Mouse (Mus musculus) hindbrain, embryonic 12.5 days (tissue): ENCODE measurements around the gene Sh2d1b2. TPM values are rescaled to one million over a fixed set of nuclear protein-coding genes. Genes with fewer than 3 reads are reported as not detected.

Source experiments
- ATAC-seq: fragments of 200-750 bp; cut with Nextera tagmentation; 2 replicates; pipeline ENCODE4 v1.8.0; 2017; ENCODE audit warnings: moderate TSS enrichment; ENCODE audit not compliant: low FRiP score
- H3K27ac ChIP-seq: fragments of 300-500 bp; sonication (generic); 2 replicates; pipeline ENCODE4 v1.5.1; 2016; ENCODE audit warnings: mild to moderate bottlenecking
- H3K27me3 ChIP-seq: fragments of 300-500 bp; sonication (generic); 2 replicates; pipeline ENCODE4 v1.6.1; 2016; ENCODE audit warnings: mild to moderate bottlenecking
- H3K36me3 ChIP-seq: fragments of 300-500 bp; sonication (generic); 2 replicates; pipeline ENCODE4 v1.6.1; 2016; ENCODE audit warnings: mild to moderate bottlenecking
- H3K4me1 ChIP-seq: fragments of 300-500 bp; sonication (generic); 2 replicates; pipeline ENCODE4 v1.6.1; 2016
- H3K4me2 ChIP-seq: fragments of 300-500 bp; sonication (generic); replicated peaks from 2 replicates; pipeline ENCODE4 v1.6.1; 2016; ENCODE audit warnings: mild to moderate bottlenecking
- H3K4me3 ChIP-seq: fragments of 300-500 bp; sonication (generic); 2 replicates; pipeline ENCODE4 v1.5.1; 2016; ENCODE audit warnings: mild to moderate bottlenecking
- H3K9ac ChIP-seq: fragments of 300-500 bp; sonication (generic); 2 replicates; pipeline ENCODE4 v1.6.1; 2016; ENCODE audit warnings: mild to moderate bottlenecking, moderate library complexity
- H3K9me3 ChIP-seq: fragments of 300-500 bp; sonication (generic); replicated peaks from 2 replicates; pipeline ENCODE4 v1.6.1; 2016; ENCODE audit warnings: mild to moderate bottlenecking
- WGBS: fragments of 180-500 bp; shearing (Covaris S2); methylation state at CpG from one replicate; pipeline ENCODE4 v1.1.7; 2016; 5-methylcytosine and 5-hydroxymethylcytosine counted together
- polyA plus RNA-seq: library from polyadenylated mRNA; unstranded; fragments of >200 nt; fragmentation: Nextera tagmentation; extraction: Ambion mirVana; gene quantifications from 2 replicates; pipeline ENCODE4 v1.2.1, GENCODE M21; 2016

The Sh2d1b2 gene
- polyA plus RNA-seq, 1 experiment from 2014 or later, result not detected

- no peak overlapping the region for H3K9ac ChIP-seq
- H3K4me3 ChIP-seq, result no peak overlapping the region
- ATAC-seq, result 0 out of 2 replicates have a peak, but pooled peaks have one; percentile 38
- H3K4me2 ChIP-seq, result no peak overlapping the region
- no peaks in the 10 kb centered on the region for H3K27me3 ChIP-seq
- H3K36me3 ChIP-seq, result no peaks in the 10 kb centered on the region
- H3K4me1 ChIP-seq, result no peaks in the 10 kb centered on the region
- 42% methylated on average over 9 of the region's 9 CpGs for WGBS
- no peaks in the 10 kb centered on the region for H3K9me3 ChIP-seq
- no peak overlapping the region for H3K27ac ChIP-seq
Measured at GRCm38 (mm10) chr1:170292239-170292951, 59.8 kb downstream of the Sh2d1b2 start.

GRCm38 (mm10) chr1:170293257-170293656, 60.7 kb downstream of the Sh2d1b2 start:
- Histone ChIP-seq H3K9me3 (no peaks in the 10 kb centered on the region), H3K4me3 (no peak overlapping the region), H3K9ac (no peak overlapping the region), H3K36me3 (no peaks in the 10 kb centered on the region), H3K27ac (no peak overlapping the region), H3K27me3 (no peaks in the 10 kb centered on the region), H3K4me1 (no peaks in the 10 kb centered on the region), H3K4me2 (no peak overlapping the region)
- ATAC-seq, result no peak
- 80% methylated on average over 5 of the region's 5 CpGs for WGBS

GRCm38 (mm10) chr1:170294786-170295570, 62.4 kb downstream of the Sh2d1b2 start:
- 73% methylated on average over 15 of the region's 15 CpGs for WGBS
- Histone ChIP-seq H3K36me3 (no peaks in the 10 kb centered on the region), H3K4me2 (no peak overlapping the region), H3K27me3 (no peaks in the 10 kb centered on the region), H3K27ac (no peak overlapping the region), H3K4me3 (no peak overlapping the region), H3K4me1 (no peaks in the 10 kb centered on the region), H3K9me3 (no peaks in the 10 kb centered on the region), H3K9ac (no peak overlapping the region)
- ATAC-seq, result no peak

GRCm38 (mm10) chr1:170299496-170299895, 66.9 kb downstream of the Sh2d1b2 start:
- Histone ChIP-seq H3K27ac (no peak overlapping the region), H3K27me3 (no peaks in the 10 kb centered on the region)
- WGBS, result 78% methylated on average over 4 of the region's 4 CpGs

GRCm38 (mm10) chr1:170301686-170302085, 69.1 kb downstream of the Sh2d1b2 start:
- Histone ChIP-seq H3K4me3 (no peak overlapping the region), H3K27ac (no peak overlapping the region), H3K9me3 (no peaks in the 10 kb centered on the region), H3K36me3 (no peaks in the 10 kb centered on the region), H3K9ac (no peak overlapping the region), H3K27me3 (no peaks in the 10 kb centered on the region), H3K4me2 (no peak overlapping the region), H3K4me1 (no peaks in the 10 kb centered on the region)
- 95% methylated on average over 9 of the region's 9 CpGs for WGBS
- no peak for ATAC-seq

More at GRCm38 (mm10) chr1:170299496-170299895, 66.9 kb downstream of the Sh2d1b2 start:
- H3K36me3 ChIP-seq, result no peaks in the 10 kb centered on the region
- H3K4me2 ChIP-seq, result no peak overlapping the region
- H3K9ac ChIP-seq, result no peak overlapping the region
- no peaks in the 10 kb centered on the region for H3K4me1 ChIP-seq
- no peaks in the 10 kb centered on the region for H3K9me3 ChIP-seq
- H3K4me3 ChIP-seq, result no peak overlapping the region
- ATAC-seq, result no peak

- H3K36me3 ChIP-seq, result no peaks in the 10 kb centered on the region
- no peak overlapping the region for H3K9ac ChIP-seq
- 73% methylated on average over 6 of the region's 6 CpGs for WGBS
- no peaks in the 10 kb centered on the region for H3K27me3 ChIP-seq
- ATAC-seq, result no peak
- H3K4me2 ChIP-seq, result no peak overlapping the region
- no peak overlapping the region for H3K27ac ChIP-seq
- H3K4me1 ChIP-seq, result no peaks in the 10 kb centered on the region
- H3K9me3 ChIP-seq, result no peaks in the 10 kb centered on the region
- H3K4me3 ChIP-seq, result no peak overlapping the region
Measured at GRCm38 (mm10) chr1:170302456-170302855, 69.9 kb downstream of the Sh2d1b2 start.

GRCm38 (mm10) chr1:170303103-170303502, 70.6 kb downstream of the Sh2d1b2 start:
- no peaks in the 10 kb centered on the region for H3K36me3 ChIP-seq
- H3K4me3 ChIP-seq, result no peak overlapping the region
- no peaks in the 10 kb centered on the region for H3K9me3 ChIP-seq
- no peak for ATAC-seq
- H3K4me1 ChIP-seq, result no peaks in the 10 kb centered on the region
- H3K27ac ChIP-seq, result no peak overlapping the region
- no peak overlapping the region for H3K4me2 ChIP-seq
- H3K9ac ChIP-seq, result no peak overlapping the region
- 30% methylated on average over 6 of the region's 6 CpGs for WGBS
- no peaks in the 10 kb centered on the region for H3K27me3 ChIP-seq

Other genes starting within 250 kb of the Sh2d1b2 start
- 42.1 and 52.5 TPM in 2 replicates for gene Ddr2, start 122.0 kb upstream of the Sh2d1b2 start, polyA plus RNA-seq
- gene Uap1, start 57.8 kb upstream of the Sh2d1b2 start, polyA plus RNA-seq, result 67.8 and 72.8 TPM in 2 replicates
- 15.3 and 16.3 TPM in 2 replicates for gene Uhmk1, start 17.4 kb upstream of the Sh2d1b2 start, polyA plus RNA-seq
- not detected in 2 replicates for gene Sh2d1b1, start 44.6 kb downstream of the Sh2d1b2 start, polyA plus RNA-seq
- gene Gm7694, start 73.6 kb downstream of the Sh2d1b2 start, polyA plus RNA-seq, result 3.5 and 3.8 TPM in 2 replicates
- 0.95 and 1.1 TPM in 2 replicates for gene Spata46, start 76.1 kb downstream of the Sh2d1b2 start, polyA plus RNA-seq